Mouse (Mus musculus) ES-E14 (cell line): Measurements from ENCODE around the gene Hjurp.

ENCODE experiments used
- CHD2 ChIP-seq: IDR thresholded peaks from 2 replicates; pipeline ENCODE4 v1.6.1; 2014; ENCODE audit warnings: mild to moderate bottlenecking, low read depth, low read length, inconsistent platforms
- HCFC1 ChIP-seq: IDR thresholded peaks from 2 replicates; pipeline ENCODE4 v1.6.1; 2012; ENCODE audit warnings: low read length, inconsistent platforms, borderline replicate concordance; ENCODE audit not compliant: insufficient read depth
- MAFK ChIP-seq: IDR thresholded peaks from 2 replicates; pipeline ENCODE4 v1.6.1; 2014; ENCODE audit warnings: mild to moderate bottlenecking, low read depth, low read length, inconsistent platforms; ENCODE audit not compliant: insufficient read depth
- ZC3H11A ChIP-seq: IDR thresholded peaks from 2 replicates; pipeline ENCODE4 v1.6.1; 2012; ENCODE audit warnings: low read depth, mild to moderate bottlenecking, inconsistent platforms, low read length, borderline replicate concordance
- ZNF384 ChIP-seq: IDR thresholded peaks from 2 replicates; pipeline ENCODE4 v1.6.1; 2012; ENCODE audit warnings: low read depth, low read length, inconsistent platforms

- TF ChIP-seq MAFK (no peak), CHD2 (no peak), HCFC1 (no peak), ZC3H11A (no peak), ZNF384 (no peak)
These were observed 41.5 kb downstream of the Hjurp start for GRCm38 (mm10) chr1:88235894-88236415.
